Mouse (Mus musculus): ENCODE results near the gene C8g. TPM values are rescaled to one million over a fixed set of nuclear protein-coding genes. Genes with fewer than 3 reads are reported as not detected.

The C8g gene
- polyA plus RNA-seq, 1 experiment from 2014 or later = 9.5 TPM

DNA sequence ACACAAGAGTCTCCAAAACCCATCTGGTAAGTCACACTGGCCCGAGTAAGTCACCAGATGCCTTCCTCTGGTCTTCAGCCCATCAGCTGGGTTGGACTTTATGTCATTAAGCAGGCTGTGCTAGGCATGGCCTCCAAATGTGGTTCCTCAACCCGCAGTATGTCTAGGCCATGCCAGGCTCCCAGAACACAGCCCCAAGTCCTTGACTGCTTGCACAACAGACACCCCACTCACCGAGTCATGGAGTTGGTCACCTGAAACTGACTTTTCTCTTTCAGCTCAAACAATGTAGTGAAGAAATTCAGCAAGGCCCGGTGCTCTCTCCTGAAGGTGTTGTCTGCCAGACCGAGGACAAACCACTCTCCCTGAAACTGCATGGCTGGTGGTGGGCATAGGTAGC is 8.5 kb downstream of the C8g start:
- Histone ChIP-seq H3K9me3 (replicated peaks; ENCODE audit: control insufficient read depth, low read length) (no peaks in the 10 kb centered on the region), H3K4me3 (replicated peaks; ENCODE audit: low read length) (no peak overlapping the region), H3K27me3 (ENCODE audit: control insufficient read depth, insufficient read depth, low read length) (no peaks in the 10 kb centered on the region), H3K9ac (ENCODE audit: low read length) (no peak overlapping the region), H3K27ac (ENCODE audit: low read length) (no peak overlapping the region), H3K36me3 (ENCODE audit: control insufficient read depth, insufficient read depth, low read length) (no peaks in the 10 kb centered on the region), H3K4me2 (ENCODE audit: low read depth, low read length) (no peak overlapping the region), H3K4me1 (ENCODE audit: control insufficient read depth, insufficient read depth, low read length) (no peaks in the 10 kb centered on the region)
- 79% methylated on average over 5 of the region's 5 CpGs for WGBS
- no peak for ATAC-seq (ENCODE audit: insufficient read depth, low FRiP score)

DNA sequence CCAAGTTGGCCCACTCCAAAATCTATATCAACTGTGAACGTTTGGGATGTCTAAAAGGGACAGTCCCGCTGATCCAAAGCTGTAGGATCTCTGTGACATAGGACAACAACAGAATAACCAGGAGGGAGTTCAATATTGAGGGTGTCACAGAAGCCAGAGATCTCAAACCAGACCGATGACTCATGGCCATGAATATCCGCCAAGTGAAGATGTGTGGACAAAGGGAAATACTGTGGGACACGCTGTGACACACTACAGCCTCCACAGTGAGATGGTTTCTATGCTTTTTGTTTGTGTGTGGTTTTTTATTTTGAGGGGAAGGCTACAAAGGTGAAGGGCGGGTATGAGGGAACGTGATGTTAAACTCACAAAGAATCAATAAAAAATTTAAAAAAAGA is 12.8 kb downstream of the C8g start:
- 70% methylated on average over 7 of the region's 7 CpGs for WGBS
- Histone ChIP-seq H3K9me3 (replicated peaks; ENCODE audit: control insufficient read depth, low read length) (no peaks in the 10 kb centered on the region), H3K4me1 (ENCODE audit: control insufficient read depth, insufficient read depth, low read length) (no peaks in the 10 kb centered on the region), H3K27me3 (ENCODE audit: control insufficient read depth, insufficient read depth, low read length) (no peaks in the 10 kb centered on the region), H3K4me3 (replicated peaks; ENCODE audit: low read length) (no peak overlapping the region), H3K27ac (ENCODE audit: low read length) (peak overlapping the region; percentile 21; the same call in 1 of the 2 replicates), H3K9ac (ENCODE audit: low read length) (no peak overlapping the region), H3K36me3 (ENCODE audit: control insufficient read depth, insufficient read depth, low read length) (no peaks in the 10 kb centered on the region), H3K4me2 (ENCODE audit: low read depth, low read length) (no peak overlapping the region)
- ATAC-seq (ENCODE audit: insufficient read depth, low FRiP score) = no peak

GRCm38 (mm10) chr2:25487965-25488670 is 13.4 kb downstream of the C8g start:
- Histone ChIP-seq H3K4me3 (replicated peaks; ENCODE audit: low read length) (no peak overlapping the region), H3K36me3 (ENCODE audit: control insufficient read depth, insufficient read depth, low read length) (no peaks in the 10 kb centered on the region), H3K27ac (ENCODE audit: low read length) (peak overlapping the region; percentile 21; the same call in 1 of the 2 replicates), H3K4me1 (ENCODE audit: control insufficient read depth, insufficient read depth, low read length) (no peaks in the 10 kb centered on the region), H3K27me3 (ENCODE audit: control insufficient read depth, insufficient read depth, low read length) (no peaks in the 10 kb centered on the region), H3K9me3 (replicated peaks; ENCODE audit: control insufficient read depth, low read length) (no peaks in the 10 kb centered on the region), H3K9ac (ENCODE audit: low read length) (no peak overlapping the region), H3K4me2 (ENCODE audit: low read depth, low read length) (no peak overlapping the region)
- 59% methylated on average over 6 of the region's 6 CpGs for WGBS
- peak; percentile 19; the same call in 1 of the 2 replicates for ATAC-seq (ENCODE audit: insufficient read depth, low FRiP score)

GRCm38 (mm10) chr2:25484901-25485647 is 16.4 kb downstream of the C8g start:
- no peak overlapping the region for H3K4me3 ChIP-seq (replicated peaks; ENCODE audit: low read length)
- H3K36me3 ChIP-seq (ENCODE audit: control insufficient read depth, insufficient read depth, low read length) = no peaks in the 10 kb centered on the region
- 52% methylated on average over 11 of the region's 11 CpGs for WGBS
- H3K9me3 ChIP-seq (replicated peaks; ENCODE audit: control insufficient read depth, low read length) = no peaks in the 10 kb centered on the region
- no peaks in the 10 kb centered on the region for H3K27me3 ChIP-seq (ENCODE audit: control insufficient read depth, insufficient read depth, low read length)
- no peak overlapping the region for H3K9ac ChIP-seq (ENCODE audit: low read length)
- H3K27ac ChIP-seq (ENCODE audit: low read length) = peak overlapping the region; percentile 59
- no peak overlapping the region for H3K4me2 ChIP-seq (ENCODE audit: low read depth, low read length)
- peak; percentile 69 for ATAC-seq (ENCODE audit: insufficient read depth, low FRiP score)
- no peaks in the 10 kb centered on the region for H3K4me1 ChIP-seq (ENCODE audit: control insufficient read depth, insufficient read depth, low read length)

- no peak overlapping the region for H3K4me2 ChIP-seq (ENCODE audit: low read depth, low read length)
- H3K27ac ChIP-seq (ENCODE audit: low read length) = no peak overlapping the region
- H3K36me3 ChIP-seq (ENCODE audit: control insufficient read depth, insufficient read depth, low read length) = no peaks in the 10 kb centered on the region
- no peaks in the 10 kb centered on the region for H3K4me1 ChIP-seq (ENCODE audit: control insufficient read depth, insufficient read depth, low read length)
- H3K9ac ChIP-seq (ENCODE audit: low read length) = no peak overlapping the region
- ATAC-seq (ENCODE audit: insufficient read depth, low FRiP score) = no peak
- H3K4me3 ChIP-seq (replicated peaks; ENCODE audit: low read length) = no peak overlapping the region
- WGBS = 27% methylated on average over 7 of the region's 7 CpGs
- no peaks in the 10 kb centered on the region for H3K9me3 ChIP-seq (replicated peaks; ENCODE audit: control insufficient read depth, low read length)
- no peaks in the 10 kb centered on the region for H3K27me3 ChIP-seq (ENCODE audit: control insufficient read depth, insufficient read depth, low read length)
These were observed 18.6 kb downstream of the C8g start for GRCm38 (mm10) chr2:25482969-25483368.

DNA sequence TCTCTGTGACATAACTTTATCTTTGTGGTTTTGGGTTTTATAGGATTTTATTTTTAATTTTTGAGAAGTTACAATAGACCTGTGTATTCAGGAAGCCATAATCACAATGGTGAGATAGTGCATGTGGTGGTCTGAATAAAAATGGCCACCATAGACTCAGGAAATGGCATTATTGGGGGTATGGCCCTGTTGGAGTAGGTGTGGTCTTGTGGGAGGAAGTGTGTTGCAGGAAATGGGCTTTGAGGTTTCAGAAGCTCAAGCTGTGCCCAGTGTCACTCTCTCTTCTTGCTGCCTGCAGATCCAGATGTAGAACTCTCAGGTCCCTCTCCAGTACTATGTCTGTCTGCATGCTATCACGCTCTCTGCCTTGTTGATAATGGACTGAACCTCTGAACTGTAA is 21.0 kb downstream of the C8g start:
- H3K4me3 ChIP-seq (replicated peaks; ENCODE audit: low read length) = no peak overlapping the region
- H3K4me2 ChIP-seq (ENCODE audit: low read depth, low read length) = no peak overlapping the region
- no peaks in the 10 kb centered on the region for H3K36me3 ChIP-seq (ENCODE audit: control insufficient read depth, insufficient read depth, low read length)
- H3K27ac ChIP-seq (ENCODE audit: low read length) = peak overlapping the region; percentile 78
- no peak for ATAC-seq (ENCODE audit: insufficient read depth, low FRiP score)
- H3K9ac ChIP-seq (ENCODE audit: low read length) = no peak overlapping the region
- H3K27me3 ChIP-seq (ENCODE audit: control insufficient read depth, insufficient read depth, low read length) = no peaks in the 10 kb centered on the region
- WGBS = 72% methylated on average over 1 of the region's 1 CpGs
- H3K9me3 ChIP-seq (replicated peaks; ENCODE audit: control insufficient read depth, low read length) = no peaks in the 10 kb centered on the region
- H3K4me1 ChIP-seq (ENCODE audit: control insufficient read depth, insufficient read depth, low read length) = no peaks in the 10 kb centered on the region

DNA sequence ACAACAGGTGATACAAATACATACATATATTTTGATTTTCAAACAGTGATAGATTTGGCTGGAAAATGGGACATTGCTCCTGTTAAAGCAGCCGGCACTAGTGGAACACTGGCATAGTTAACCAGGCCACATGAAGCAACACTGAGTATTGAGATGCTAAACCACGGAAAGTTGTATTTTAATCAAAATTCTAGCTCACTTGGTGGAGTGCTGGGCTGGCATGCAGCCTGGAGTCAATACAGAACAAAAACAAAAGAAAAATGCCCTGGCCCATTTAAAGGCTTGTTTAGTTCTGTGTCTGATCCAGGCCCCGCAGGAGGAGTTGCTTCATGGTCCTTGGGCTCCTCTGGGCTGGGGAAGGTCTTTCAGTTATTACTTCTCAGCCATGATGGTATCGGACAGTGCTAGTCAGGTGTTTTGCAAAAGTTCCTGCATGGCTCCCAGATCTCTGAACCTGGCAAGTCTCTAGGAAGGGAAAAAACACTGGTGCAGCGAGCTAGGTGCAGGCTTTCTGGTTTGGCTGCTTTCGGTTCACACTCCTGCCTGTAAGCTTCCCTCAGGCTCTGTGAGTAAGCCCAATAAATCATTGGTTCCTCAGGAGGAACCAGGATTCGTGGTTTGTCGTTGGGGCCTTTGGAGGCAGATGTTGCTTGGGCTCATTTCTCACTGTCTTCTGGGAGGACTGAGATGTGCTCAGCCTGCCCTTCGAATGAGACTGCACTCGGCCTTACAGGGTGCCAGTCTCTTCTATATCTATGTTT is 21.8 kb downstream of the C8g start:
- no peak overlapping the region for H3K4me2 ChIP-seq (ENCODE audit: low read depth, low read length)
- H3K27me3 ChIP-seq (ENCODE audit: control insufficient read depth, insufficient read depth, low read length) = no peaks in the 10 kb centered on the region
- H3K9ac ChIP-seq (ENCODE audit: low read length) = no peak overlapping the region
- no peaks in the 10 kb centered on the region for H3K4me1 ChIP-seq (ENCODE audit: control insufficient read depth, insufficient read depth, low read length)
- H3K36me3 ChIP-seq (ENCODE audit: control insufficient read depth, insufficient read depth, low read length) = no peaks in the 10 kb centered on the region
- 54% methylated on average over 10 of the region's 10 CpGs for WGBS
- H3K9me3 ChIP-seq (replicated peaks; ENCODE audit: control insufficient read depth, low read length) = no peaks in the 10 kb centered on the region
- peak overlapping the region; percentile 78 for H3K27ac ChIP-seq (ENCODE audit: low read length)
- H3K4me3 ChIP-seq (replicated peaks; ENCODE audit: low read length) = no peak overlapping the region
- no peak for ATAC-seq (ENCODE audit: insufficient read depth, low FRiP score)

DNA sequence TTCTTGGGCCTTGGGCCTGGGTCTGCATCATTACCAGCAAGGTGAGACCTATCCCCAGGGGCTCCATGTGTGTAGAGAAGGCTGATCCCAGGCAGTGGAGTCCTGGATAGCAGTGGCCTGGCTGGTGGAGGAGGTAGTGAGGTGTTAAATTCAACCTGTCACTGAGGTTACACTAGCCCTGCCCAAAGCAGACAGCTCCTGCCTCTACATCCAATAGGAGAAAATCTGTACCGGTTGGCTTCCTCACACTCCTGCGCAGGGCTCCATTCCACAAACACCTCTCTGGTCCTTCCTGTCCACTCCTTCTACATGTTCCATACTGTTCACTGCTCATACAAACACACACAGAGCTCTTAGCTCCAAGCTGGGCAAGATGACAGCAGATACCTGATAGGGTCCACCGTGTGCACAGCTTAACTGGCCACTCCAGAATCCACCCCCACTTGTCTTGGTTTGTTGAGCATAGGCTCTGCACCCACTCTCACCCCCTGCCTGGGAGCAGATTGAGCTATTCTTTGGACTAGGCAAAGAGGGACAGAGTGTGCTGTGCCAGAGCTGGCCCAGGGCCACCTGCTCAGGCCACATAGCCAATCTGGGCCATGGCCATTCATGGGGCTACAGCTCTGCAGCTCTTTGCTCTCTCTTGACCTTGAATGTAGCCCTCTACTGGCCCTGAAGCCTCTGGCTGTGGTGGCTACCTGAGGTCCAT is 23.4 kb downstream of the C8g start:
- H3K9ac ChIP-seq (ENCODE audit: low read length) = no peak overlapping the region
- no peaks in the 10 kb centered on the region for H3K36me3 ChIP-seq (ENCODE audit: control insufficient read depth, insufficient read depth, low read length)
- H3K27me3 ChIP-seq (ENCODE audit: control insufficient read depth, insufficient read depth, low read length) = no peaks in the 10 kb centered on the region
- 87% methylated on average over 3 of the region's 3 CpGs for WGBS
- no peaks in the 10 kb centered on the region for H3K9me3 ChIP-seq (replicated peaks; ENCODE audit: control insufficient read depth, low read length)
- no peak overlapping the region for H3K4me3 ChIP-seq (replicated peaks; ENCODE audit: low read length)
- no peak overlapping the region for H3K27ac ChIP-seq (ENCODE audit: low read length)
- H3K4me2 ChIP-seq (ENCODE audit: low read depth, low read length) = no peak overlapping the region
- H3K4me1 ChIP-seq (ENCODE audit: control insufficient read depth, insufficient read depth, low read length) = no peaks in the 10 kb centered on the region
- ATAC-seq (ENCODE audit: insufficient read depth, low FRiP score) = no peak
